Mouse (Mus musculus): ENCODE measurements around the gene Ppp2r5e.

Ppp2r5e gene

DNA sequence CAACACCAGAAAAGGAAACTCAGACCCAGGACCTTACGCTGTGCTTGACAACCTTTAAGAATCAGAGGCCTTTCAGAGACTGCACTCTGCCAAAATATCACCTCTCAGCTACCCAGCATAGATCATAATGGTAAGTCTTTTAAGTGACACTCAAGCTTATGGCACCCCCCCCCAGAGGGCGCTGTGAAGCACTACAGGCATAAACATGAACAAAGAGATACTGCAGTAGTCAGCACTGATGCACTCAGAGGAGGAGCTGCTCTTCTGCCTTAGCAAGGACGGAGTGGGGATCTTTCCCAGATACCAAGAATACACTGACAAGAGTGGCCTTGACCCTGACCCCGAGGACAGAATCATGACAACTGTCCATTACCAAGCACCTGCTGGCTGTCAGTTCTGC lies 23.8 kb downstream of the Ppp2r5e start:
- DNase-seq: peak in 1 of 2 experiments; percentile 42

DNA sequence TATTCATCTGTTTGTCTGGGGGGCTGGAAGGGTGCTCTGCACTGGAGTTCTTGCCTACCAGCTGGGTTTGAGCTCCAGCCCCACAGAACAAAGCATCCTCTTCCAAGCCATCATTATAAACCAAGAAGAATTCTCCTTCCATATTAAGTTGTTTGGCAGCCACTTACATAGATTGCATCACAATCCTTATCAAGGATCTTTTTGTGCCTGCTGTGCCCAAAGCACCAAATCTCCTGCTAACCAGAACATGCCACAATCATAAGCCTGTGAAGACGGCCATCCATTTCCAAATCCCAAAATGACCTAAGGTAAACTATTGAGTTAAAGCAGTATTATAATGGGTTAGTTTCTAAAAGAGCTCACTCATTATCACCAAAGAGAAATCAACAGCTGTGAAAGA lies 25.9 kb downstream of the Ppp2r5e start:
- DNase-seq: no peak

GRCm38 (mm10) chr12:75567745-75568144 lies 28.3 kb downstream of the Ppp2r5e start:
- DNase-seq: no peak

DNA sequence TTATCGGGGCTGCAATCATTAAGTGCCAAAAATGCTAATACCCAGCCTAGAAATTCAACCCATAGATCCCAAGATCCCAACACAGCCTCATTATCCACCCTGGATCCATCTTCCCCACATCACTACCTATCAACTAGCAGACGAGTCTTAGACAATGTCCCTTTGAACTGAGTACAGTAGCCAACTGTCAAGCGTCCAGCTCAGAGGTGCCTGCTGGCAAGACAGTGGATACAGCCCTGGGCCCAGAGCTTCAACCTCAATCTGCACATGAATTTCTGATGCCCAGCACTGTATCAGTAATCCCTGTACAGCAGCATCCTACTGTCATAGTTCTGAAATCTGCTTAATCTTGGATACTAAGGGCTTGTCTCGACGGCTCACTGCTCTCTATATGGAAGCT lies 30.3 kb downstream of the Ppp2r5e start:
- DNase-seq: peak; percentile 45 to 51

DNA sequence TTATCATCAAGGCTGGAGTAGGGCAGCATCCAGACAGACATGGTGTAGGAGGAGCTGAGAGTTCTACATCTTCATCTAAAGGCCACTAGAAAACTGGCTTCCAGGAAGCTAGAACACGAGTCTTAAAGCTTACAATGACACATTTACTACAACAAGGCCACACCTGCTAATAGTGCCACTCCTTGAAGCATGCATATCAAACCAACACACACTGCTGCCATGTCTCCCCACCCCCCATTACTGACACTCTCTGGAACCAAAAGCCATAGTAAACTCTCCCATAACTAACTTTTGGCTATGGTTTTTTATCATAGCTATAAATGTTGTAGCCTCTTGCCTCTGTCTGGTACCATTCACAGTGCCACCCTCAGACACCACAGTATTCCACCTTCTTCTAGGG lies 31.5 kb downstream of the Ppp2r5e start:
- no peak for DNase-seq

- no peak for DNase-seq
Measured at GRCm38 (mm10) chr12:75562996-75563618, 32.9 kb downstream of the Ppp2r5e start.

GRCm38 (mm10) chr12:75560681-75561387 lies 35.2 kb downstream of the Ppp2r5e start:
- no peak for DNase-seq

- DNase-seq: no peak
Measured at GRCm38 (mm10) chr12:75559196-75559595, 36.8 kb downstream of the Ppp2r5e start.

DNA sequence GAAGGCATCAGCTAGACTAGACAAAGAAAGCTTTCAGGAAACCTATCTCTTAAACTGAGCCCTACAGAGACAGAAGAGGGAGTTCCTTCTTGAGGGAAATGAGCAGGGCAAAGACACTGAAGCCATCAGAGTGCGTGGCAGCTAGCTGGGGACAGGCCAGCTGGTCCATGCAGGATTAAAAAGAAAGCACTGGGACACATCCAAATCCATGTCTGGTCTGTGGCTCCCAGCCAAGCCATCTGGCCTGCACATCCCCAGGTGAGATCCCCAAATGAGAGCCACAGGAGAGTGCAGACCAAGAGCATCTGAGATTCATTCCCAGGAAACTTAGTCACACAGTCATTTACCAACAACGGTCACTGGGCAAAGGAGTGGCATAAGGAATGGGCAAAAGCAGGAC lies 38.2 kb downstream of the Ppp2r5e start:
- DNase-seq: peak; percentile 92 to 94

GRCm38 (mm10) chr12:75555032-75555431 lies 41.0 kb downstream of the Ppp2r5e start:
- DNase-seq: no peak

- DNase-seq: no peak
Measured at GRCm38 (mm10) chr12:75552296-75552695, 43.7 kb downstream of the Ppp2r5e start.

DNA sequence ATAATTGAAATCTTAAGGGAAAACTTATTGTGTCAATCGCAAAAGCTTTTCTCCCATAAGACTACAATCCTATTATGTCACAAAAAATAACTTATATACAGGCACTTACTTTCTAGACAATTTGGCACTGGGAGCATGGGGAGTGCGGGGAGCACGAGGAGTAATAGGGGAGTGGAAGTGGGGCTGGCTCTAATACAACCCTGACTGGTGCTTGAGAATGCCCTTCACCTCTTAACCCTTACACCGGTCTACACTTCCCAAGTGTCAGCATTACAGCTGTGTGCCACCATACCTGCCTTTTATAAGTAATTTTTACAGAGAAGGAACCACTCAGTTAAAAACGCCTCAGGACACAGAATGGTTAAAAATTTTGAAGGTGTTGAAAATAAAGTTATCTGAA lies 44.4 kb downstream of the Ppp2r5e start:
- DNase-seq: no peak

GRCm38 (mm10) chr12:75548999-75549398 lies 47.0 kb downstream of the Ppp2r5e start:
- DNase-seq: peak; percentile 56 to 61

DNA sequence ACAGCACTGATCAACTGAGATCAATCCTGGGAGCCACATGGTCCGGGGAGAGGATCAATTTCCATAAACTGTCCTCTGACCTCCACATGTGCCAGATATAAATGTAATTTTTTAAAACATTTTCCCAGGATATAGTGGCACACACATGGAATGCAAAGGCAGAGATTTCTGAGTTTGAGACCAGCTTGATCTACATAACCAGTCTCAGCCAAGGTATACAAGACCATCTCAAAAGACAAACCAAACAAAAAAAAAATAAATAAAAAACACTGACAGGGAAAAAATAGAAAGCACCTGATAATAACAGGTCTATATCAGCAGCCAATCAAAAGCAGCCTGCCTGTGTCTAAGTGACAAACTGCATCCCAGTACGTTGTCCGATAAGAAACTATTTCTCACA lies 48.9 kb downstream of the Ppp2r5e start:
- no peak for DNase-seq

DNA sequence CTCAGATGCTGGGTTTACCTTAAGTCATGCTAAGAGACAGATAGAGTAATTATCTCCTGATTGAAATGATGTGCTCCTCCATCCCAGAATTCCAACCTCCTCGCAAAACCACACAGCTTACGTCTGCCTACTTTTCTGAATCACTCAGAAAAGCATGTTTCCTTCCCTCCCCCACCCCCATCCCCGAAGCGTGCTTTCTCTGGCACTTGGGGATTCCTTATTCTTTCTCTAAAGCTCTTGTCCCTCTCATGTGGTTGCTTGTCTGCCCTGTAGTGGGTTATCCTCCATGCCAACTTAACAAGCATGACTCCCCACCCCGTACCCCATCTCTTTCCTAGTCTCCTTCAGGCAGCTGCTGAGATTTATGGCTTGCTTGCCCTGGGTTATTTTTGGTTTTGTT lies 49.8 kb downstream of the Ppp2r5e start:
- no peak for DNase-seq

GRCm38 (mm10) chr12:75545431-75545925 lies 50.6 kb downstream of the Ppp2r5e start:
- peak in 1 of 2 experiments; percentile 28 for DNase-seq

DNA sequence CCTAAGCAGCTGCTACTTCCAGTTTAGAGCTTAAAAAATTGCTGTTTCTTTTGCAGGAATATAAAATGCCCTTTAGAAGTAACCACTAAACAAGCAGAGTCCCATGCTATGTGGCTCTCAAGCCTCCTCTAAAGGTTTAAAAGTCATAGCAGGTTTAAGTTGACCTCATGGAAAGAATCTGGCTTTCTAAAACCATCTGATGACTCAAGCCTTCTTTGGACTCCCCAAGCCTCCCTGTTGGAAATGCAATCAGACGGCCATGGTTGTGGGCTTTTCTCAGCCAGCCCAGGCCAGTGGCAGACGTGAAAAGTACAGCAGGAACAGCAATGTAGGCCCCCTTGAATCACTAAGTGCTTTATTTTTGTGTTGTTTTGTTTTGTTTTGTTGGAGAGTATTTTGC lies 51.4 kb downstream of the Ppp2r5e start:
- no peak for DNase-seq

GRCm38 (mm10) chr12:75544259-75544658 lies 51.8 kb downstream of the Ppp2r5e start:
- DNase-seq: no peak

DNA sequence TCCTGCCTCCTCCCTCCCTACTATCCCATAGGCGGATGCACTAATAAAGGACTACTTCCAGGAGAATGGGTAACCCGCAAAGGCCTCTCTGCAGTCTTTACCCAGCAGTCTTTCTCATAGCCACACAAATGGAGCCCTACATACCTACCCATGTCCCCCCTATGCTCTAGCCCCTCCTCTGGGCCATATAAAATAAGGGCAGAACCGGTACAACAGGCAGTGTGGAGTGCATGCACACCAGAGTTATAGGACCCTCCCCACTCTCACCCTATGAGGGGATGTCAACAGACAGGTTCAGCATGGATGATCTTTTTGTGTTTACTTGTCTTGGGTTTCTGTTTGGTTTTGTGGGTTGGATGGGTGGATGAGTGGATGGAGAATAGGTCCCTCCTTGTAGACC lies 52.7 kb downstream of the Ppp2r5e start:
- no peak for DNase-seq

DNA sequence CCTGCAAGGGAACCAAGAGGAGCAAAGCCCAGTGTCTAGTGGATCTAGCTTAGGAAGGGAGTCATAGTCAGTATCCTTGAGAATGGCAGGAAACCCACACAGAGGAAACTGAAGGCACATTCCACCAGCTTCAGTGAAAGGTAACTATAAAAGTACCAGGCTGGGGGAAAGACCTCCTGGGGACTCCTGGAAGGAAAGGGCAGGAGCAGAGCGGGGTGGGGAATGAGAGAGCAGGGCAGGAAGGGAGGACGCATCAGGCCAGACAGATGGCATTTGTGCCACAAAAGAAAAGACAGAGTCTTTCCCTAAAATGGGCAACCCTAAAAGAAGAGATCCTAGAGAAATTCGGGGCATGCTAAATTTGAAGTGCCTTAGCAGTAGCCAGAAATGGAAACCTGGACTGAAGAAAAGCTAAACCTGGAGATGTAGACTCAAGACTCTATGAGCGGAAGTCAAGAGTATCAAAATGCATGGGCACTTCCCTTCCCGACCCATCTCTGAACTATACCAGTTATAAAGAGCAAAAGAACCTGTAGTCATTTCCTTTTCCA lies 55.3 kb downstream of the Ppp2r5e start:
- DNase-seq: peak in 1 of 2 experiments; percentile 54

DNA sequence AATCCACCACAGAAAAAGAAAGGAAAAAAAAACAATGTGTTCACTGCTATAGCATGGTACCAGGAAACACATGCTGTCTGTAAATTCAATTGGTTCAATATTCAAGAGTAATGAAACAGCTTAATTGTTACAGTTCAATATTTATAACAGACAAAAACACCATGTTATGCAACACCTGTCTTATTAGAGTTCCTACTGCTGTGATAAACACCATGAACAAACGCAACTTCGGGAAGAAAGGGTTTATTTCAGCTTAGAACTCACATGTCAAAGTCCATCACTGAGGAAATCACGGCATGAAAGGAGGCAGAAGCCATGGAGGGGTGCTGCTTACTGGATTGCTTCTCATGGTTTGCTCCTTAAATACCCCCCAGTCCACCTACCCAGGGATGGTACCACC lies 56.8 kb downstream of the Ppp2r5e start:
- no peak for DNase-seq

DNA sequence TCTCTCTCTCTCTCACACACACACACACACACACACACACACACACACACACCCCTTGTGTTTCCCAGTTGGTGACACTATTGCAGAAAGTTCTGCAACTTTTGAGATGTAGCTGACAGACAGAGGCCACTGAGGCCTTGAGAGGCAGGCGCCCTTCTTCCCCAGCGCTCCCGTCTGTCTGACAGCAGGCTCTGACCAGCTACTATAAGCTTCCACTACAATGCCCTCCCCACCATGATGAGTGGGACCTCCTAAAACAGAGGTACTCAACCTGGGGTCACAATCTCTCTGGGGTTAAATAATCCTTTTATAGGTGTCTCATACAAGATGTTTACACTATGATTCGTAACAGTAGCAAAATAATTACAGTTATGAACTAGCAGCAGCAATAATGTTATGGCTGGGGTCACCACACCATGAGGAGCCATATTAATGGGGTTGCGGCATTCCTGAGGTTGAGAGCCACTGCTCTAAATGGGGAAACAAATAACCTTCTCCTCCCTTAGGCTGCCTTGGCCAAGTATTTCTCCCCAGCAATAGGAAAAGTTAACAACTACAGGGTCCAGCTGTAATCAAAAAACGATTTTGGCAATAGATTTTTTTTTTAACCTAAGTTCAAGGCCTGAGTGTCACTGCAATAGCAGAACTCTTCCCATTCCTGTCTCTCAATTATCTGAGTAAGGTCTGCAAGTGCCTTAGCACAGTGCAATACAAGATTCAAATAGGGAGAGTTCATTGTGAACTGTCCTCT lies 58.2 kb downstream of the Ppp2r5e start:
- no peak for DNase-seq

DNA sequence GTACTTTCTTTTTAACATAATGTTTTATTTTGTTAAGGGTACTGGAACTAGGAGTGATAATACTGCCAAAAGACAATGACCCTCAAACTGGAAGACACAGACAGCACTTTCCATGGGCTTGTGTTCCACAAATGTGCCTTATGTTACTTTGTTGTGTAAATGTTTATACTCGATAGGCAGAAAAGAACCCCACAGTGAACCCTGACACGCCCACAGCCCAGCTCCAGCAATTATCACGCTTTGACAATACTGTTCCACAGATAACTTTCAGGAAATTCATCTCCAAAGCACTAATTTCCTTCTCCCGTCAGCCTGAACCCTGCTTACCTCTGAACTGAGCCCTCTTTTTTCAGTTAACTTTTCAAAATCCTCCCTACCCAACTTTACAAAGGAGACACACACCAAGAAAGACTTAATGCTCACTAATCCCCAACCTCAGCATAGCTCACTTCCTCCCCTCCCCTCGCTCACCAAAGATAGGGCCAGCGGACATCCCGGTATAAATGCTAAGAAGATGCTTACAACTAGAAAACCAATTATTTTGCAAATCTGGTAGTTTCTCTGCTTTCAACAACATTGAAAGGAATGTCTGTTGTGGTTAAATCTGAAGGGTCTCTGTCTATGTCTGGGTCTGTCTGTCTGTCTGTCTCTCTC lies 58.9 kb downstream of the Ppp2r5e start:
- DNase-seq: no peak
